Mouse (Mus musculus): ENCODE data around the gene Strn. TPM values are rescaled to one million over a fixed set of nuclear protein-coding genes. Genes with fewer than 3 reads are reported as not detected.

Gene Strn
- polyA plus RNA-seq, 1 experiment from 2014 or later, result 8.0 TPM

DNA sequence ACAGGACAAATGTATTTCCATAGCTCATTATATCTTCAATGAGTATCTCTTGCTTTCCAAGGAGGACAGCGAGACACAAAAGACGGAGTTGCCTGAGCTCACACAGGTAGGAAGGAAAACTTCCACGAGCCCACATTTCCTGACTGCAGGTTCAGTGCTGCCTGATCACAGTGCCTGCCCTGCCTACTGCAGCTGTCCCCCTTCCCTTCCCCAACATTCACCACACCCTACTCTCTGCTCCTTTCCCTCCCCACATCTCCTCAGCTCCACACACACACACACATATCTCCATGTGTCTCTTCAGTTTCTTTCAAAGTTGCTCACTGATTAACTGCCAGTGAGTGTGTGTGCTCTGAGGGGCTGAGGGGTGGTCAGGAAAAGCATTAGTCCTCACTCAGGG, 96.6 kb downstream of the Strn start:
- Histone ChIP-seq H3K4me2 (replicated peaks) (no peak overlapping the region), H3K4me3 (replicated peaks; ENCODE audit: low read length) (no peak overlapping the region), H3K4me1 (replicated peaks; ENCODE audit: control insufficient read depth, insufficient read depth, low read length) (no peaks in the 10 kb centered on the region), H3K36me3 (replicated peaks; ENCODE audit: control insufficient read depth, insufficient read depth) (no peaks in the 10 kb centered on the region), H3K9me3 (ENCODE audit: control insufficient read depth, low read length) (no peaks in the 10 kb centered on the region), H3K9ac (no peak overlapping the region), H3K27ac (no peak overlapping the region), H3K27me3 (ENCODE audit: control insufficient read depth, insufficient read depth, low read length) (no peaks in the 10 kb centered on the region)
- DNase-seq (ENCODE audit: low spot score) (no peak), ATAC-seq (ENCODE audit: low FRiP score) (no peak)
- WGBS, result 97% methylated on average over 3 of the region's 3 CpGs

GRCm38 (mm10) chr17:78639099-78639498, 97.9 kb downstream of the Strn start:
- H3K4me3 ChIP-seq (replicated peaks; ENCODE audit: low read length), result no peak overlapping the region
- no peaks in the 10 kb centered on the region for H3K27me3 ChIP-seq (ENCODE audit: control insufficient read depth, insufficient read depth, low read length)
- H3K36me3 ChIP-seq (replicated peaks; ENCODE audit: control insufficient read depth, insufficient read depth), result no peaks in the 10 kb centered on the region
- no peak overlapping the region for H3K27ac ChIP-seq
- no peak for ATAC-seq (ENCODE audit: low FRiP score)
- DNase-seq (ENCODE audit: low spot score), result no peak
- 77% methylated on average over 6 of the region's 6 CpGs for WGBS
- no peak overlapping the region for H3K9ac ChIP-seq
- no peaks in the 10 kb centered on the region for H3K4me1 ChIP-seq (replicated peaks; ENCODE audit: control insufficient read depth, insufficient read depth, low read length)
- H3K9me3 ChIP-seq (ENCODE audit: control insufficient read depth, low read length), result no peaks in the 10 kb centered on the region
- H3K4me2 ChIP-seq (replicated peaks), result no peak overlapping the region

DNA sequence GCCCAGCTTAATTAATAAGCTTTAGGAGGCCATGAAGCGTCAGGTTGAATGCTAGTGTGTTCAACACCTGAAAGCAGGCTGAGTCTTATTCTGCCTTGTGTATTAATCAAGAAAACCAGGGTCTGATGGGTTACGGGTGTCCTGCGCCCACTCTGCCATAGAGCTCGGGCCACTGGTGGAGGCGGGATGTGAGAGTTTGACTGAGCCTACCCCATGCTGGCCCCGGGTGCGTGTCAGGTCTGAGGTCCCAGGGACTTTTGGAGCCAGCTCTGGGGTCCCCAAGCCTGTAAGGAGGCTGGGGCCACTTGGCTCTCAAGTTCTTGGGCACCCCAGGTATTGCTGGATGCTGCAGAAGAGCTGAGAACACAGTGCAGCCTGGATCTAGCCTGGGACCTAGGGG, 99.9 kb downstream of the Strn start:
- Histone ChIP-seq H3K4me1 (replicated peaks; ENCODE audit: control insufficient read depth, insufficient read depth, low read length) (no peaks in the 10 kb centered on the region), H3K27ac (no peak overlapping the region), H3K4me3 (replicated peaks; ENCODE audit: low read length) (no peak overlapping the region), H3K9me3 (ENCODE audit: control insufficient read depth, low read length) (no peaks in the 10 kb centered on the region), H3K36me3 (replicated peaks; ENCODE audit: control insufficient read depth, insufficient read depth) (no peaks in the 10 kb centered on the region), H3K4me2 (replicated peaks) (no peak overlapping the region), H3K9ac (no peak overlapping the region), H3K27me3 (ENCODE audit: control insufficient read depth, insufficient read depth, low read length) (no peaks in the 10 kb centered on the region)
- ATAC-seq (ENCODE audit: low FRiP score), result no peak
- WGBS, result 96% methylated on average over 7 of the region's 7 CpGs
- DNase-seq (ENCODE audit: low spot score), result no peak

- WGBS, result 44% methylated on average over 2 of the region's 2 CpGs
- DNase-seq (ENCODE audit: low spot score) (no peak), ATAC-seq (ENCODE audit: low FRiP score) (no peak)
Measured at GRCm38 (mm10) chr17:78635616-78636015, 101.4 kb downstream of the Strn start.

GRCm38 (mm10) chr17:78624941-78625340, 112.1 kb downstream of the Strn start:
- Histone ChIP-seq H3K36me3 (replicated peaks; ENCODE audit: control insufficient read depth, insufficient read depth) (no peaks in the 10 kb centered on the region), H3K27ac (no peak overlapping the region), H3K4me3 (replicated peaks; ENCODE audit: low read length) (no peak overlapping the region), H3K4me1 (replicated peaks; ENCODE audit: control insufficient read depth, insufficient read depth, low read length) (no peaks in the 10 kb centered on the region), H3K4me2 (replicated peaks) (no peak overlapping the region), H3K27me3 (ENCODE audit: control insufficient read depth, insufficient read depth, low read length) (no peaks in the 10 kb centered on the region), H3K9me3 (ENCODE audit: control insufficient read depth, low read length) (no peaks in the 10 kb centered on the region), H3K9ac (no peak overlapping the region)
- 97% methylated on average over 19 of the region's 19 CpGs for WGBS
- DNase-seq (ENCODE audit: low spot score) (no peak), ATAC-seq (ENCODE audit: low FRiP score) (no peak)

More at GRCm38 (mm10) chr17:78635616-78636015, 101.4 kb downstream of the Strn start:
- Histone ChIP-seq H3K36me3 (replicated peaks; ENCODE audit: control insufficient read depth, insufficient read depth) (no peaks in the 10 kb centered on the region), H3K9ac (no peak overlapping the region), H3K27me3 (ENCODE audit: control insufficient read depth, insufficient read depth, low read length) (no peaks in the 10 kb centered on the region), H3K4me2 (replicated peaks) (no peak overlapping the region), H3K27ac (no peak overlapping the region), H3K4me1 (replicated peaks; ENCODE audit: control insufficient read depth, insufficient read depth, low read length) (no peaks in the 10 kb centered on the region), H3K4me3 (replicated peaks; ENCODE audit: low read length) (no peak overlapping the region), H3K9me3 (ENCODE audit: control insufficient read depth, low read length) (no peaks in the 10 kb centered on the region)

- WGBS, result 90% methylated on average over 4 of the region's 4 CpGs
- H3K36me3 ChIP-seq (replicated peaks; ENCODE audit: control insufficient read depth, insufficient read depth), result no peaks in the 10 kb centered on the region
- no peak overlapping the region for H3K27ac ChIP-seq
- H3K9ac ChIP-seq, result no peak overlapping the region
- no peaks in the 10 kb centered on the region for H3K4me1 ChIP-seq (replicated peaks; ENCODE audit: control insufficient read depth, insufficient read depth, low read length)
- H3K4me3 ChIP-seq (replicated peaks; ENCODE audit: low read length), result no peak overlapping the region
- no peak for DNase-seq (ENCODE audit: low spot score)
- no peak for ATAC-seq (ENCODE audit: low FRiP score)
- no peaks in the 10 kb centered on the region for H3K27me3 ChIP-seq (ENCODE audit: control insufficient read depth, insufficient read depth, low read length)
- no peaks in the 10 kb centered on the region for H3K9me3 ChIP-seq (ENCODE audit: control insufficient read depth, low read length)
- no peak overlapping the region for H3K4me2 ChIP-seq (replicated peaks)
Measured at GRCm38 (mm10) chr17:78621863-78622262, 115.1 kb downstream of the Strn start.

DNA sequence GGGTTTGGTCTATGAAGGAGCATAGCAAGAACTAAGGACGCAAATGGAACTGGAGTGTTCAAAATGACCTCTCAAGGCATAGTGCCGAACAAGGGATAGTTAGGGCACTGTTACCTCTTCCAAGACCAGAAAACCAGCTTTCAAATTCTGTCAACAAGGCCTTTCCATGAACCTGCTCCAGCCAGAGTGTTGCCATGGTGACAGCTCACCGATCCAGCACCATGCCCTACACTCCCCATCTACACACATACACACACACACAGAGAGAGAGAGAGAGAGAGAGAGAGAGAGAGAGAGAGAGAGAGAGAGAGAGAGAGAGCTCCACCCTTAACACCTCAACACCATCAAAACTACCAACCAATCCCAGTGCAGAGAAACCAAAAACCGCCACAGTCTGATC, 116.3 kb downstream of the Strn start:
- ATAC-seq (ENCODE audit: low FRiP score) (no peak), DNase-seq (ENCODE audit: low spot score) (no peak)
- H3K9ac ChIP-seq, result no peak overlapping the region
- no peak overlapping the region for H3K4me3 ChIP-seq (replicated peaks; ENCODE audit: low read length)
- H3K27ac ChIP-seq, result no peak overlapping the region
- no peak overlapping the region for H3K4me2 ChIP-seq (replicated peaks)
- H3K4me1 ChIP-seq (replicated peaks; ENCODE audit: control insufficient read depth, insufficient read depth, low read length), result no peaks in the 10 kb centered on the region
- WGBS, result 84% methylated on average over 4 of the region's 4 CpGs
- H3K36me3 ChIP-seq (replicated peaks; ENCODE audit: control insufficient read depth, insufficient read depth), result no peaks in the 10 kb centered on the region
- H3K27me3 ChIP-seq (ENCODE audit: control insufficient read depth, insufficient read depth, low read length), result no peaks in the 10 kb centered on the region
- H3K9me3 ChIP-seq (ENCODE audit: control insufficient read depth, low read length), result no peaks in the 10 kb centered on the region

DNA sequence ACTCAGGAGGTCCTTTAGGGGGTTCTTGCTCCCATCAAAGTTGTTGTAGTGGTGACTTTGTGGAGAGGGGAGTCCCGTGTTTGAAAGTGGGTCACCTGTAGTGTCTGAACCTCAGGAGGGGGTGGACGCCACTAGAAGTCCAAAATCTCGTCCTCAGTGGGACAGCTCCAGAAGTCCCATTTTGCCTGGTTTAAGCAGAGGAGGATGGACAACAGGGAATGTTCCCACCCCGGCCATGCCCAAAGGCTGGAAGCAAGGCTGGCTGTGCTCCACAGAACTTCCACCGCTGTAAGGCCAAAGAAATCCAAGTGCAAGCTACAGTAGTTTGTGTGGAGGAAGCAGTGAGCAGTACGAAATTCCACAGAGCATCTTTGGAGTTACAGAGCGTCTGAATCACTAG, 117.0 kb downstream of the Strn start:
- DNase-seq (ENCODE audit: low spot score) (no peak), ATAC-seq (ENCODE audit: low FRiP score) (no peak)
- Histone ChIP-seq H3K9ac (no peak overlapping the region), H3K4me3 (replicated peaks; ENCODE audit: low read length) (no peak overlapping the region), H3K36me3 (replicated peaks; ENCODE audit: control insufficient read depth, insufficient read depth) (no peaks in the 10 kb centered on the region), H3K4me2 (replicated peaks) (no peak overlapping the region), H3K4me1 (replicated peaks; ENCODE audit: control insufficient read depth, insufficient read depth, low read length) (no peaks in the 10 kb centered on the region), H3K9me3 (ENCODE audit: control insufficient read depth, low read length) (no peaks in the 10 kb centered on the region), H3K27ac (no peak overlapping the region), H3K27me3 (ENCODE audit: control insufficient read depth, insufficient read depth, low read length) (no peaks in the 10 kb centered on the region)
- 91% methylated on average over 7 of the region's 7 CpGs for WGBS

DNA sequence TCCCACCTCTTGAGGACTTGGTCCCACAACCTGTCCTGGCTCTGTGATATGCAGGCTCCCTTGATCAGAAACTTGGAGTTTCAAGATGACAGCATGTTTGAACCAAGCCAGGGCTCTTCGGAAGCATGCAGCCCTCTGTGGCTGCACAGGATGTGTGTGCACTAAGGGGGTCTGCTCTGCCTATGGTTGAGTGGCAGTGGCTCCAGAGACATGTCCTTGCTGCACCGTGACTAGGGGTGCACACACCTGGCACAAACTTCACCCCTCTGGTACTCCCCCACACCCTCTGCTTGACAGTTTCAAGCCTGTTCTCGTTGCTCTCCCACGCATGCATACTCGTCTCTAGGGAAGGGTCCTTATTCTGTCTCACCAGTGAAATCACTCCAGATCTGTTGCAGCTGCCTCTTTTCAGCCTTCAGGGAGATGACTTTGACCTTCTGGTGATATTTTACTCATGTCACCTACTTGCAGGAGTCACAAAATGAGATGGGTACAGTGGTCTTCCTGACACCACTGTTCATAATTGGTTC, 118.8 kb downstream of the Strn start:
- no peak for ATAC-seq (ENCODE audit: low FRiP score)
- no peak overlapping the region for H3K9ac ChIP-seq
- no peaks in the 10 kb centered on the region for H3K36me3 ChIP-seq (replicated peaks; ENCODE audit: control insufficient read depth, insufficient read depth)
- DNase-seq (ENCODE audit: low spot score), result no peak
- no peak overlapping the region for H3K4me3 ChIP-seq (replicated peaks; ENCODE audit: low read length)
- H3K4me1 ChIP-seq (replicated peaks; ENCODE audit: control insufficient read depth, insufficient read depth, low read length), result no peaks in the 10 kb centered on the region
- no peaks in the 10 kb centered on the region for H3K27me3 ChIP-seq (ENCODE audit: control insufficient read depth, insufficient read depth, low read length)
- no peak overlapping the region for H3K4me2 ChIP-seq (replicated peaks)
- H3K27ac ChIP-seq, result no peak overlapping the region
- WGBS, result 73% methylated on average over 5 of the region's 5 CpGs
- H3K9me3 ChIP-seq (ENCODE audit: control insufficient read depth, low read length), result no peaks in the 10 kb centered on the region

GRCm38 (mm10) chr17:78615096-78615495, 121.9 kb downstream of the Strn start:
- ATAC-seq (ENCODE audit: low FRiP score) (no peak), DNase-seq (ENCODE audit: low spot score) (no peak)
- WGBS, result 90% methylated on average over 3 of the region's 3 CpGs

More at GRCm38 (mm10) chr17:78615096-78615495, 121.9 kb downstream of the Strn start:
- Histone ChIP-seq H3K4me2 (replicated peaks) (no peak overlapping the region), H3K27me3 (ENCODE audit: control insufficient read depth, insufficient read depth, low read length) (no peaks in the 10 kb centered on the region), H3K9me3 (ENCODE audit: control insufficient read depth, low read length) (no peaks in the 10 kb centered on the region), H3K36me3 (replicated peaks; ENCODE audit: control insufficient read depth, insufficient read depth) (no peaks in the 10 kb centered on the region), H3K4me3 (replicated peaks; ENCODE audit: low read length) (no peak overlapping the region), H3K9ac (no peak overlapping the region), H3K27ac (no peak overlapping the region), H3K4me1 (replicated peaks; ENCODE audit: control insufficient read depth, insufficient read depth, low read length) (no peaks in the 10 kb centered on the region)
